Mouse (Mus musculus): ENCODE data around the gene Gm4707. TPM values are rescaled to one million over a fixed set of nuclear protein-coding genes. Genes with fewer than 3 reads are reported as not detected.

The Gm4707 gene
- polyA plus RNA-seq, 1 experiment from 2014 or later = 2.2 TPM

Other genes starting within 250 kb of the Gm4707 start
- 1.7 and 2.0 TPM in 2 replicates for gene Emilin2, start 147.9 kb downstream of the Gm4707 start, polyA plus RNA-seq (2014; fragmentation: Nextera tagmentation; extraction: Ambion mirVana)
- gene Smchd1, start 15.4 kb upstream of the Gm4707 start, polyA plus RNA-seq (2014; fragmentation: Nextera tagmentation; extraction: Ambion mirVana) = 63.8 and 70.4 TPM in 2 replicates
- gene Ndc80, start 66.9 kb upstream of the Gm4707 start, polyA plus RNA-seq (2014; fragmentation: Nextera tagmentation; extraction: Ambion mirVana) = 3.1 and 4.2 TPM in 2 replicates
- 1.6 and 2.5 TPM in 2 replicates for gene Spdya, start 92.1 kb upstream of the Gm4707 start, polyA plus RNA-seq (2014; fragmentation: Nextera tagmentation; extraction: Ambion mirVana)
- gene Wdr43, start 156.0 kb upstream of the Gm4707 start, polyA plus RNA-seq (2014; fragmentation: Nextera tagmentation; extraction: Ambion mirVana) = 50.9 and 53.1 TPM in 2 replicates
- 0.36 and 1.2 TPM in 2 replicates for gene Togaram2, start 213.3 kb upstream of the Gm4707 start, polyA plus RNA-seq (2014; fragmentation: Nextera tagmentation; extraction: Ambion mirVana)